Mouse (Mus musculus): ENCODE measurements at regions not wholly inside any gene's neighbourhood (a gene's known extent, or its start where the extent isn't known, plus 50 kb on each side); places are given as distances from the start of the nearest gene placed in this dataset.

DNA sequence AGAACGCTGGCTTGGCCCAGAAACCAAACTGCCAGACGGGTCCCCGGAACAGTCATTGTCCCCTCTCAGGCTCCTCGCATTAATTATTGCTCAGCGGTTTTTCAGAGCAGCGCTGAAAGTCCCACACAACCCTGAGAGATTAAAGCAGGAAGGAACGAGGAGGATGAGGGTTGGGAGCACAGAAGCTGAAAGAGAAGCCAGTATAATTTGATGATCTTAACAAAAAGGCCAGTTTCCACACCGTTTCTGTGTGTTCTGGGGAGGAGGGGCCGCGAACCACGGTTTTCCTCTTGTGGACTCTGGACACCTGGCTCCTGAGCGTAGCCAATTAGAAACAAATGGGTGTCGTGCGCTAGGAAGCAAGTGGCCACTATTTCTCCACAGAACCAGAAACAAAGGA is 60.3 kb upstream of the Zfp644 start:
- no peaks in the 10 kb centered on the region for H3K9me3 ChIP-seq
- ATAC-seq (ENCODE audit: insufficient read depth, low FRiP score, low read depth) = no peak
- peaks cover 8% of the 10 kb centered on the region; the same call in 1 of the 2 replicates for H3K4me1 ChIP-seq
- peaks cover 17% of the 10 kb centered on the region; the same call in 1 of the 2 replicates for H3K27me3 ChIP-seq (replicated peaks)
- no peak overlapping the region for H3K27ac ChIP-seq
- H3K9ac ChIP-seq = no peak overlapping the region
- 3% methylated on average over 14 of the region's 14 CpGs for WGBS
- no peaks in the 10 kb centered on the region for H3K36me3 ChIP-seq
- H3K4me2 ChIP-seq = peak overlapping the region; percentile 36
- H3K4me3 ChIP-seq (replicated peaks) = no peak overlapping the region

DNA sequence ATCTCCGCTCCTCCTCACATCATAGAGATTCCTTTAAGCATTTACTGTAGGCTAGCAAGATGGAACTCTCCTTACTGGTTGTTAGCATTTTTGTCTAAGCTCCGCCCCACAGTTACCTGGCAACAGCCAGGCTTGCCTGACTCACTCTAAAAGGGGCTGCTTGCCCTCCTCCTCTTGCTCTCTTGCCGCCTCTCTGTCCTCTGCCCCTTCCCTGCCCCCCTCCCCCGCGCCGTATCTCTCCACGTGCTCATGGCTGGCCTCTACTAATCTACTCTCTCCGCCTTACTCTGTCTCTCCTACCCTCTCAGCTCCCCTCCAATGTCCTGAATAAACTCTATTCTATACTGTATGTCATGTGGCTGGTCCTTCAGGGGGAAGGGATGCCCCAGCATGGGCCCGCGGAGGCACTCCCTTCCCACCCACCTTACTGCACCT is 59.9 kb upstream of the Zfp644 start:
- peak; percentile 60; the same call in 1 of the 2 replicates for ATAC-seq (ENCODE audit: insufficient read depth, low FRiP score, low read depth)
- WGBS = 6% methylated on average over 10 of the region's 10 CpGs

DNA sequence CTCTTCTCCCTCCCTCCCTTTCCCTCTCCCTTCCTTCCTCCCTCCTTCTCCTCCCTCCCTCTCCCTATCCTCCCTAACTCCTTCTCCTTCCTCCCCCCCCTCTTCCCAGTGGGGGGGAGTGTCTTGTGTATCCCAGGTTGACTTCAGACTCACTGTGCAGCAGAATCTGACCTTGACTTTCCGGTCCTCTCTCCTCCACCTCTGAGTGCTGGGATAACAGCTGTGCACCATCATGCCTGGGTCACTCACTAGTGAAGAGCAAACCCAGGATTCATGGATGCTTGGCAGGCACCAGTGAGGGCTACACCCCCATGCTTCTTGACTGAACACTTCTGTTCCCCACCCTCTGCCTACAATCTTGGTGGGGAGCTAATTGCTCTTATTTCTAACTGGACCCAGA is 56.2 kb upstream of the Zfp644 start:
- Histone ChIP-seq H3K27me3 (replicated peaks) (peaks cover 17% of the 10 kb centered on the region; the same call in 1 of the 2 replicates), H3K9me3 (no peaks in the 10 kb centered on the region), H3K27ac (no peak overlapping the region), H3K4me1 (peaks cover 8% of the 10 kb centered on the region; the same call in 1 of the 2 replicates), H3K4me2 (no peak overlapping the region), H3K9ac (no peak overlapping the region), H3K36me3 (no peaks in the 10 kb centered on the region), H3K4me3 (replicated peaks) (no peak overlapping the region)
- WGBS = 44% methylated on average over 1 of the region's 1 CpGs
- ATAC-seq (ENCODE audit: insufficient read depth, low FRiP score, low read depth) = no peak

More for the DNA sequence above, 59.9 kb upstream of the Zfp644 start:
- H3K27ac ChIP-seq = no peak overlapping the region
- peaks cover 8% of the 10 kb centered on the region; the same call in 1 of the 2 replicates for H3K4me1 ChIP-seq
- H3K36me3 ChIP-seq = no peaks in the 10 kb centered on the region
- H3K9ac ChIP-seq = no peak overlapping the region
- H3K4me3 ChIP-seq (replicated peaks) = no peak overlapping the region
- peak overlapping the region; percentile 36 for H3K4me2 ChIP-seq
- H3K27me3 ChIP-seq (replicated peaks) = peaks cover 17% of the 10 kb centered on the region; the same call in 1 of the 2 replicates
- H3K9me3 ChIP-seq = no peaks in the 10 kb centered on the region

GRCm38 (mm10) chr5:106750168-106750567 is 53.1 kb upstream of the Zfp644 start:
- H3K27me3 ChIP-seq (replicated peaks) = no peaks in the 10 kb centered on the region

DNA sequence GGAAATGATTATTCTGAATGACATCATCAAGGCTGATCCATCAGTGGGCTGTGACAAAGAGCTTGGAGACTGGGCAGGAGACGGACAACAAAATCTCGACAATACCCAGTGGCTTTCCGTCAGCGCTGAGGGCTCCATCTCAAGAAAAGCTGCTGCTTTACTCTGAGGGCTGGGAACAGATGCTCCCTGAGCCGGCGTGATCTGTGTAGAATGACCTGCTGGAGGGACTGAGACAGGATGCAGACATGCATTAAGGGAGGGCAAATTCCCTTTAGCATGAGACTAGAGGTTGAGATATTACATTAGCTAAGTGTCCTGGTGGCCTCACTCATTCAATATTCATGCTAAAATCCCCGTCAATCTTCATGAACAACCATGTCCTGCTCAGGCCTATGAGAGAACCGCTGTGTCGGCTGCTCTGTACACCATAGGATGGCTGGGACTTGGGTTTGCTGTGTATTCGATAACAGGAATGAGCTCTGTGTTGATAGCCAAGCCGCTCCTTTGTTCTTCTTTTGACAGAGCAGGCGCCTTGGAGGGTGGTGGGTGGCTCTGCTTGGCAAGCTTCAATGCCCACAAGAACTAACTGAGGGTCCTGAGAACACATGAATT is 51.5 kb upstream of the Zfp644 start:
- Histone ChIP-seq H3K4me1 (no peaks in the 10 kb centered on the region), H3K36me3 (no peaks in the 10 kb centered on the region), H3K9me3 (no peaks in the 10 kb centered on the region), H3K4me3 (replicated peaks) (no peak overlapping the region), H3K27me3 (replicated peaks) (no peaks in the 10 kb centered on the region), H3K27ac (no peak overlapping the region), H3K9ac (no peak overlapping the region), H3K4me2 (no peak overlapping the region)
- no peak for ATAC-seq (ENCODE audit: insufficient read depth, low FRiP score, low read depth)
- WGBS = 52% methylated on average over 12 of the region's 12 CpGs

More at GRCm38 (mm10) chr5:106750168-106750567, 53.1 kb upstream of the Zfp644 start:
- H3K36me3 ChIP-seq = no peaks in the 10 kb centered on the region
- no peak overlapping the region for H3K9ac ChIP-seq
- H3K27ac ChIP-seq = no peak overlapping the region
- H3K4me2 ChIP-seq = no peak overlapping the region
- no peaks in the 10 kb centered on the region for H3K9me3 ChIP-seq
- 80% methylated on average over 2 of the region's 2 CpGs for WGBS
- no peak for ATAC-seq (ENCODE audit: insufficient read depth, low FRiP score, low read depth)
- no peak overlapping the region for H3K4me3 ChIP-seq (replicated peaks)
- H3K4me1 ChIP-seq = no peaks in the 10 kb centered on the region
